Mouse (Mus musculus): ENCODE measurements around the gene C1ql2. TPM values are rescaled to one million over a fixed set of nuclear protein-coding genes. Genes with fewer than 3 reads are reported as not detected.

Gene C1ql2
- polyA plus RNA-seq (2017; shearing (Covaris generic)) = not detected

GRCm38 (mm10) chr1:120340419-120341171 is at the start of gene C1ql2:
Gene C1ql2, plus strand, starts transcription at chr1:120340582.

Other genes with a start within 250 kb of the C1ql2 start
- 100 to 1,000 TPM; 153 to 186 TPM for gene Dbi, start 219.5 kb upstream of the C1ql2 start, polyA plus RNA-seq (2017; shearing (Covaris generic))
- 10 to 100 TPM; 18.0 to 22.5 TPM for gene 3110009E18Rik, start 219.4 kb upstream of the C1ql2 start, polyA plus RNA-seq (2017; shearing (Covaris generic))
- gene Steap3, start 67.9 kb upstream of the C1ql2 start, polyA plus RNA-seq (2017; shearing (Covaris generic)) = under 1 TPM; 0.37 to 0.48 TPM
- 1 to 10 TPM in 1 of 2 experiments, under 1 TPM in 1; 0.87 to 9.8 TPM for gene Marco, start 164.4 kb downstream of the C1ql2 start, polyA plus RNA-seq (2017; shearing (Covaris generic))

Data from activated CD4-positive, CD25-positive, alpha-beta regulatory T cell (primary cell).